Mouse (Mus musculus) intestine, embryonic 15.5 days (tissue): Measurements from ENCODE around the gene Rab7. TPM values are rescaled to one million over a fixed set of nuclear protein-coding genes. Genes with fewer than 3 reads are reported as not detected.
A peak's percentile ranks its signal among the peaks of the same experiment; 100 is the strongest.

Source experiments
- ATAC-seq: fragments of 200-750 bp; cut with Nextera tagmentation; 2 replicates; pipeline ENCODE4 v1.8.0; 2017; ENCODE audit warnings: moderate TSS enrichment, moderate library complexity
- H3K27ac ChIP-seq: fragments of 300-500 bp; sonication (generic); 2 replicates; pipeline ENCODE4 v1.5.1; 2015; ENCODE audit warnings: mild to moderate bottlenecking, inconsistent platforms
- H3K27me3 ChIP-seq: fragments of 300-500 bp; sonication (generic); replicated peaks from 2 replicates; pipeline ENCODE4 v1.6.1; 2015; ENCODE audit warnings: inconsistent platforms
- H3K36me3 ChIP-seq: fragments of 300-500 bp; sonication (generic); 2 replicates; pipeline ENCODE4 v1.6.1; 2015; ENCODE audit warnings: inconsistent platforms
- H3K4me1 ChIP-seq: fragments of 300-500 bp; sonication (generic); replicated peaks from 2 replicates; pipeline ENCODE4 v1.6.1; 2015; ENCODE audit warnings: inconsistent platforms
- H3K4me2 ChIP-seq: fragments of 300-500 bp; sonication (generic); replicated peaks from 2 replicates; pipeline ENCODE4 v1.6.1; 2015; ENCODE audit warnings: mild to moderate bottlenecking, inconsistent platforms
- H3K4me3 ChIP-seq: fragments of 300-500 bp; sonication (generic); replicated peaks from 2 replicates; pipeline ENCODE4 v1.5.1; 2015; ENCODE audit warnings: inconsistent platforms
- H3K9ac ChIP-seq: fragments of 300-500 bp; sonication (generic); 2 replicates; pipeline ENCODE4 v1.6.1; 2015; ENCODE audit warnings: inconsistent platforms
- H3K9me3 ChIP-seq: fragments of 300-500 bp; sonication (generic); 2 replicates; pipeline ENCODE4 v1.6.1; 2016; ENCODE audit warnings: inconsistent platforms
- WGBS: fragments of 180-500 bp; shearing (Covaris S2); methylation state at CpG from one replicate; pipeline ENCODE4 v1.1.7; 2015; 5-methylcytosine and 5-hydroxymethylcytosine counted together
- polyA plus RNA-seq: library from polyadenylated mRNA; unstranded; fragments of >200 nt; fragmentation: Nextera tagmentation; extraction: Ambion mirVana; gene quantifications from 2 replicates; pipeline ENCODE4 v1.2.1, GENCODE M21; 2015

The Rab7 gene
- 243 and 244 TPM in 2 replicates for polyA plus RNA-seq

DNA sequence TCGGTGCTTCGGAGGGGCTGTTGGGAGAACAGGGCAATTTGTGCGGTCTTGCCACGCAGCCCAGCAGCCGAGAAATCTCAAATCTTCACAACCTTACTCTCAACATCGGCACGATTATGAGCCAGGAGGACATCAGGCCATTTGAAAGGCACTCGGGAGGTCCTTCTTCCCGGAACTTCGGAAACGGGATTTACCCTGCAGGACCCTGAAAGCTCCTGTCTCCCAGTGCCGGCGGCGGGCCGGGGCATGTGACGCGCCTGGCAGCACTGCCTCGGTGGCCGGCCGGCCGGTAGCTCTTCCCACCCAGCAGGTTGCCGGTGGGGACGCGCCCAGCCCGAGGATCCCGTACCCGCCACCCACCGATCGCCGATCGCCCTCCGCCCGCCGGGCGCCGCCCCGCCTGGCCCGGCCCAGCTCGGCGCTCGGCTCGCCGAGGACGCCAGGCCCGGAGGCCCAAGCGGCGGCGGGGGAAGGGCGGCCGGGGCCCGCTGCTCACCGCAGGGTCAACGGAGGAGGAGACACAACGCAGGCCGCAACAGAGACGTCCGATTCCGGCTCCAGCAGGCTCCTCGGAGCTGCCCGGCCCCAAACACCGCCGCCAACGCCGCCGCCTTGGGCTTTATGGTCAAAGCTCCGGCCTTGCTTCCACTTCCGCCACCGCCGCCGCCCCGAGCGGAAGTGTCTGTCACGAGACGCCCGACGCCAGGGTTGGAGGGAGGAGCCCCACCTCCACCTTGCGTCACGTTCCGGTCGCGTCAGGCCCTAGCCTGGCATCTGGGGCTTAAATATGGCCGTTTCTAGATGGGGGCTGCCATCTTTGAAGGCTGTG, at the start of gene Rab7:
Gene Rab7, minus strand, starts transcription at position 694 of the 829 bp plus-strand sequence.
- Histone ChIP-seq H3K4me2 (peak within 1 kb of the TSS; percentile 81), H3K27me3 (no peaks in the 10 kb centered on the region), H3K9me3 (no peaks in the 10 kb centered on the region), H3K36me3 (no peaks in the 10 kb centered on the region), H3K27ac (peak within 1 kb of the TSS; percentile 90), H3K4me3 (peak within 1 kb of the TSS; percentile 86), H3K9ac (peak within 1 kb of the TSS; percentile 90), H3K4me1 (peaks cover 19% of the 10 kb centered on the region)
- under 1% methylated on average over 62 of the region's 82 CpGs for WGBS
- ATAC-seq: peak; percentile 95

DNA sequence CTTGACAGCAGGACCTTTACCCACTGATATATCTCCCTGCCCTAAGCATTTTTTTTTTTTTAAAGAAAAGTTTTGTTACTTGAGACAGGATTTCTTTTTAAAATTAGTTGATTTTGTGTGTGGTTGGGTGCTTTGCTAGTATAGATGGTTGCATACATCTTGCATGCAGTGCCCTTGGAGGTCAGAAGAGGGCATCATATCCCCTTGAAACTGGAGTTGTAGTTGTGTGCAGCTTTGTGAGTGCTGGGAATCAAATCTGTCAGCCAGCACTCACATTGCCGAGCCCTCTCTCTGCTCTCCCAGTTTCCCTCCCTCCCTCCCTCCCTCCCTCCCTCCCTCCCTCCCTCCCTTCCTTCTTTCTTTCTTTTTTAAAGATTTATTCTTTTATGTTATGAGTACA, 43.9 kb upstream of the Rab7 start:
- H3K9ac ChIP-seq: no peak overlapping the region
- H3K4me2 ChIP-seq: no peak overlapping the region
- no peak for ATAC-seq
- H3K9me3 ChIP-seq: no peaks in the 10 kb centered on the region
- H3K27ac ChIP-seq: no peak overlapping the region
- WGBS: 80% methylated on average over 1 of the region's 1 CpGs
- H3K27me3 ChIP-seq: no peaks in the 10 kb centered on the region
- peaks cover 29% of the 10 kb centered on the region for H3K36me3 ChIP-seq
- peaks cover 14% of the 10 kb centered on the region for H3K4me1 ChIP-seq
- H3K4me3 ChIP-seq: no peak overlapping the region

DNA sequence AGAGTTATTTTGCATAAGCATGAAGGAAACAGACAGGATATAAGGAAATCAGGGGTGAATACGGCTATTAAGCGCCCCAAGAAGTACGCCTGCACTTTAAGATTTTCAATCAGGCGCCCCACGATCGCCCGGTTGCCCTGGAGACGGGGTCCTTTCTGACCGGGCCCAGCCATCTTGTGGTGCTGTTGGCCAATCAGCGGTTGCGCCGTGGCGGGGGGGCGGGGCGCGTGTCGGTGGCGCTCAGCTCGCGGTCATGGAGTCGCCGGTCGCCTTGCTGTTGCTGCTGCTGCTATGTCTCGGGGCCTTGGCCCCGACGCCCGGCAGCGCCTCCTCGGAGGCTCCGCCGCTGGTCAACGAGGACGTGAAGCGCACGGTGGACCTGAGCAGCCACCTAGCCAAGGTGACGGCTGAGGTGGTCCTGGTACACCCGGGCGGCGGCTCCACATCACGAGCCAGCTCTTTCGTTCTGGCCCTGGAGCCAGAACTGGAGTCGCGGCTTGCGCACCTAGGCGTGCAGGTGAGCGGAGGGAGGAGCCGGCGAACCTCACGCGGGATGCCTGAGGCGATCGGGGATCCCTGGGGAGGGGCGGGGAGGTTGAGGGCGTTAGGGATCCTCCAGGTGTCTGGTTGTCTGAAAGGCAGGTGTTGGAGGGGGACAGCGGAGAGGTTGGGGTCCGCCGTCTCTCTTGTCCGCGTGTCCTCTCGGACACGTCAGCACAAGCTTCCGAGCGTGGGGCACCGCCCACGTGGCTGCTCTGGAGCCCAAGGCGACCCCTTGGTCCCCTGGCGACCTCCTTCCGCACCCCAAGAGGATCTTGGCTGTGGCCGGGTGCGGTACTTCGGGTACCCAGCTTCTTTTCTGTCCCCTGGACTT, 39.4 kb upstream of the Rab7 start, which contains the start of gene Rpn1:
Gene Rpn1, plus strand, starts transcription at position 205 of the 874 bp plus-strand sequence.
- under 1% methylated on average over 71 of the region's 71 CpGs for WGBS
- Histone ChIP-seq H3K4me3 (peak within 1 kb of the TSS; percentile 100), H3K4me2 (peak within 1 kb of the TSS; percentile 74), H3K9ac (peak within 1 kb of the TSS; percentile 96), H3K4me1 (peaks cover 15% of the 10 kb centered on the region), H3K36me3 (peaks cover 3% of the 10 kb centered on the region; the same call in 1 of the 2 replicates), H3K27me3 (no peaks in the 10 kb centered on the region), H3K27ac (peak within 1 kb of the TSS; percentile 72), H3K9me3 (no peaks in the 10 kb centered on the region)
- ATAC-seq: peak; percentile 99

DNA sequence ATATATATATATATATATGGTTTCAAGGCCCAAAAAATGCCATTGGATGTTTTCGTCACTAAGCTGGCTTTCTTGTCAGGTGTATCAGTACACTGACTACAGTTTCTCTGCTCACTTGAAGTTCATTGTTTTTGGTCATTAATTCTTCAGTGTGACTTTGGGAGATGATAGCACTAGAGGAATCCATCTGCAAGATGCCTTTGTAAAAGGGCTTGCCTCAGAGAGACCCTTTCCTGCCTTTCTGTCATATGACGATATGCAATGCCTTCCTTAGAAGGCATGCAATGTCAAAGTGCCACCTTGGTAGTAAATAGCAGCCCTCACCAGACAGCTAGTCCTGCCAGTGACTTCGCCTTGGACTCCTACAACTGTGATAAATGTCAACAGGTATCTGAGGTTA, 38.6 kb upstream of the Rab7 start:
- 58% methylated on average over 3 of the region's 3 CpGs for WGBS
- Histone ChIP-seq H3K27ac (0 out of 2 replicates have a peak overlapping the region, but pooled peaks have one; percentile 72), H3K36me3 (peaks cover 3% of the 10 kb centered on the region; the same call in 1 of the 2 replicates), H3K4me1 (peaks cover 17% of the 10 kb centered on the region), H3K9ac (no peak overlapping the region), H3K27me3 (no peaks in the 10 kb centered on the region), H3K9me3 (no peaks in the 10 kb centered on the region), H3K4me3 (no peak overlapping the region), H3K4me2 (peak overlapping the region; percentile 60)
- ATAC-seq: no peak; the same call in 1 of the 2 replicates

DNA sequence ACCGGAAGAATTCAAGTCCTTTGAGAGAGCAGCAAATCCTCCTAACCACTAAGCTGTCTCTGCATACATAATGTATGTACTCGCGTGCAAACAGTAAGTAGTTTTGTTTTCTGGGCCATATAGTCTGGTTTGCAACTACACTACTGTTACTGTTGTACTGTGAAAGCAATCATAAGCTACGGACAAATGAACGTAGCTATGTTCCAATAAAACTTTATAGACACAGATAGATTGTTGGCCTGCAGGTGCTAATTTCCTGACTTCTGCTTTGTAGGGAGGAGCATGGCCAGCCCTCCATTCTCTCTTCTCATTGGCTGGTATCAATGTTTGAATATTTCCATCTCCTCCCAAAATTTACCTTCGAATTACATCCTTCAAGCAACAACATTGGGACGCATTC, 38.0 kb upstream of the Rab7 start:
- Histone ChIP-seq H3K9me3 (no peaks in the 10 kb centered on the region), H3K9ac (no peak overlapping the region)
- 84% methylated on average over 7 of the region's 7 CpGs for WGBS

DNA sequence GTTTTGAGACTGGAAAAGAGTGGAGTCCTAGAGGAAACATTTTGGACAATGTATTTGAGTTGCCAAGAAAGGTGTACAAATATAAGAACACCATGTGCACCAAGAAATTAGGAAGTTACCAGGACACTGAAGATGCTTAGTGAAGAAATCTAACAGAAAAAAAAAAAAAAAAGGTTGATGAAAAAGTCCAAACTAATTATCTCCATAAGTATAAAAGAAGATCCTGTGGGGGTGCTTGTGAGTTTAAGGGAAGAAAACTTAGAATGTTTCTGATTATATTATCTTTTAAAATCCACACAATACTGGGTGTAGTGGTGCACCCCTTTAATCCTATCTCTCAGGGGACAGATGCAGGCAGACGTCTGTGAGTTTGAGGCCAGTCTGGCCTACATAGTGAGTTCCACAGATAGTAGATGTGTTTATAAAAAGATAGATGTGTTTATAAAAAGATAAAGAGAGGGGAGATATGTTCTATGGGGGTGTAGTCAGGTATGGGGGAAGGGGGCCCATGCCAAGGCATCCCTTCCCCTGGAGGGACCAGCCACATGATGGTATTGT, 31.0 kb upstream of the Rab7 start:
- no peak for ATAC-seq
- 56% methylated on average over 1 of the region's 1 CpGs for WGBS
- 0 out of 2 replicates have a peak, but pooled peaks cover 4% of the 10 kb centered on the region for H3K4me1 ChIP-seq

More for the DNA sequence above, 38.0 kb upstream of the Rab7 start:
- Histone ChIP-seq H3K27me3 (no peaks in the 10 kb centered on the region), H3K4me3 (no peak overlapping the region), H3K27ac (no peak overlapping the region), H3K36me3 (no peaks in the 10 kb centered on the region), H3K4me2 (no peak overlapping the region), H3K4me1 (peaks cover 17% of the 10 kb centered on the region)
- no peak for ATAC-seq

DNA sequence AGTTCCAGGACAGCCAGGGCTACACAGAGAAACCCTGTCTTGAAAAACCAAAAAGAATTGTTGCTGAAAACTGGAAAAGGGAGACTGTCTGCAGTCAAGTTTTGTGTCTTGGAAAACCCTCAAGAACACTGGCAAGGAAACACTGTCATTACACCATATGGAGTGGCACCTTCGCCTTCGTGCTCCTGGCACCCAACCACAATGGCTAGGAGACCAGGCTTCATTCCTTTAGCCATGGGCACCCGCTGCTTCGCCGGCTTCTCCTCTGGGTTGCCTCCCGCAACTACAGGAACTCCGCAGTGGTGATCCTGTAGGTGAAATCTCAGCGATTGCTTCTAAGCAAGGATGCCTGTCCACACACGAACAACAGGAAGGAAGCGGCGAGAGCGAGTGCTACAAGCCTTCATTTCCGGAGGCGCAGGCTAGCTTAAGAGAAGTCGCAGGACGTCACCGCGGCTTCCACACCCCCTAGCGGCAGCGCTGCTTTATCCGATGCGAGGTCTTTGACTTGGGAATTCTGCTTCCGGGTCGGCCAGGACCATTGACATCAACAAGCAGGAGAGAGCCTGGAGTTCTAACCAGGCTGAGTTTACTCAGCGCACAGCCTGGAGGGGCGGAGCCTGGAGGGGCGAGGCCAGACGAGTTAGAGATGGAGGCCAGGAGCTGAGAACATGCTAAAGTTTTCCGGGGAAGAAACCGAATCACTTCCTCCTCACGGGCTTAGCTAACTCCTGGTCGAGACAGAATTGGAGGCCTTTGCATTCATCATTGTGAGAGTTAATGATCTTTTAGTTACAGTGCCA, 29.9 kb upstream of the Rab7 start:
- peak; percentile 97 for ATAC-seq
- WGBS: 3% methylated on average over 32 of the region's 32 CpGs
- Histone ChIP-seq H3K27ac (peak overlapping the region; percentile 78), H3K36me3 (no peaks in the 10 kb centered on the region), H3K9me3 (no peaks in the 10 kb centered on the region), H3K27me3 (no peaks in the 10 kb centered on the region), H3K4me3 (peak overlapping the region; percentile 38), H3K4me2 (peak overlapping the region; percentile 76), H3K4me1 (0 out of 2 replicates have a peak, but pooled peaks cover 4% of the 10 kb centered on the region), H3K9ac (peak overlapping the region; percentile 39)

More for the DNA sequence above, 31.0 kb upstream of the Rab7 start:
- H3K4me2 ChIP-seq: no peak overlapping the region
- H3K9ac ChIP-seq: no peak overlapping the region
- no peak overlapping the region for H3K4me3 ChIP-seq
- no peak overlapping the region for H3K27ac ChIP-seq
- H3K27me3 ChIP-seq: no peaks in the 10 kb centered on the region
- no peaks in the 10 kb centered on the region for H3K9me3 ChIP-seq
- no peaks in the 10 kb centered on the region for H3K36me3 ChIP-seq

DNA sequence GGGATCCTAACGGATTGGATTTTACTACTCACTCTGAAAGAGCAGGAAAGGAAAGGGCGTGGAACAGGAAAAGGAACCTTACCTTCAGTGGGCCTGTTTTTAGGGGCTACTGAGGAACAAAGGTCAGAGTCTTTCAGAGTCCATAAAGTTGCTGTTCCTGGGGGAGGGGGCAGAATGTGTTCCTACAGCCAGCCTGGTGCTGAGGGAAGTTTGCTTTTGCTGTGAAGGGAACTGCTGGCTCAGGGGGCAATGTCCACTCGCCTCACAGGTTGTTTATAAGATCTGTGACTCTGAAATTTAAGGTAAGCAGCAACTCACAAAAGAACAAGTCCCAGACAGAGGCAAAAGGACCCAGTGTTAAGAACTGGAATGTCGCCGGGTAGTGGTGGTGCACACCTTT, 26.1 kb upstream of the Rab7 start:
- Histone ChIP-seq H3K27me3 (no peaks in the 10 kb centered on the region), H3K9me3 (no peaks in the 10 kb centered on the region), H3K36me3 (no peaks in the 10 kb centered on the region), H3K4me1 (no peaks in the 10 kb centered on the region), H3K9ac (no peak overlapping the region), H3K4me2 (no peak overlapping the region), H3K4me3 (no peak overlapping the region), H3K27ac (peak overlapping the region; percentile 34)
- WGBS: 51% methylated on average over 5 of the region's 5 CpGs
- peak; percentile 71 for ATAC-seq

DNA sequence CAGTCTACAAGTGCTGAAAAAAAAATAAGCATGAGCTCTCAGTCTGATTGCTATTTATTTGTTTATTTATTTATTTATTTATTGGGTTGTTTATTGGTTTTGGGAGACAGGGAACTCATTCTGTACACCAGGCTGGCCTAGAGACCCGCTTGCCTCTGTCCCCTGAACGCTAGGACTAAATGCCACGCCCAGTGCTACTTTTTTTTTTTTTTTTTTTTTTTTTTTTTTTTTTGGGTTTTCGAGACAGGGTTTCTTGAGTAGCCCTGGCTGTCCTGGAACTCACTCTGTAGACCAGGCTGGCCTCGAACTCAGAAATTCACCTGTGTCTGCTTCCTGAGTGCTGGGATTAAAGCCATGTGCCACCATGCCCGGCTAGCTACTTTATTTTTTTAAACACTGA, 25.4 kb upstream of the Rab7 start:
- no peaks in the 10 kb centered on the region for H3K9me3 ChIP-seq
- H3K4me2 ChIP-seq: no peak overlapping the region
- H3K4me3 ChIP-seq: no peak overlapping the region
- no peaks in the 10 kb centered on the region for H3K27me3 ChIP-seq
- H3K36me3 ChIP-seq: no peaks in the 10 kb centered on the region
- ATAC-seq: no peak
- 73% methylated on average over 6 of the region's 6 CpGs for WGBS
- no peaks in the 10 kb centered on the region for H3K4me1 ChIP-seq
- H3K27ac ChIP-seq: no peak overlapping the region
- H3K9ac ChIP-seq: no peak overlapping the region

DNA sequence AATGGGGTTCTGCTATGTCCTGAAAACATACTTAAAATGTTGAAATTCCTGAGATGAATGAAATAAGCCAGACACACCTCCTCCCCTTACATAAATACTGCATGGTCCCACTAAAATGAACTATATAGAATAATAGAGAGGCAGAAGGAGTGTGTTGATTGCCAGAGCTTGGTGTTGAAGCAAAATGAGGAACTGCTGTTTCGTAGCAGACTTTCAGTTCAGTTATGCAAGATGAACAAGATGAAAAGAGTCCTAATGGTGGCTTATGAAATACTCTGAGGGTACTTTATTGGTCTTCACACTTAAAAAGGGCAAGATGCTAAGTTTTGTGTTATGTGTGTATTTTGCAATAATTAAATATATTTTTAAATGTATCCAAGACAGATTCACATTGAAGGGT, 23.7 kb upstream of the Rab7 start:
- ATAC-seq: no peak
- Histone ChIP-seq H3K4me1 (no peaks in the 10 kb centered on the region), H3K4me3 (no peak overlapping the region), H3K27me3 (no peaks in the 10 kb centered on the region), H3K9me3 (no peaks in the 10 kb centered on the region), H3K4me2 (no peak overlapping the region), H3K36me3 (no peaks in the 10 kb centered on the region), H3K9ac (no peak overlapping the region), H3K27ac (no peak overlapping the region)
- 71% methylated on average over 1 of the region's 1 CpGs for WGBS

DNA sequence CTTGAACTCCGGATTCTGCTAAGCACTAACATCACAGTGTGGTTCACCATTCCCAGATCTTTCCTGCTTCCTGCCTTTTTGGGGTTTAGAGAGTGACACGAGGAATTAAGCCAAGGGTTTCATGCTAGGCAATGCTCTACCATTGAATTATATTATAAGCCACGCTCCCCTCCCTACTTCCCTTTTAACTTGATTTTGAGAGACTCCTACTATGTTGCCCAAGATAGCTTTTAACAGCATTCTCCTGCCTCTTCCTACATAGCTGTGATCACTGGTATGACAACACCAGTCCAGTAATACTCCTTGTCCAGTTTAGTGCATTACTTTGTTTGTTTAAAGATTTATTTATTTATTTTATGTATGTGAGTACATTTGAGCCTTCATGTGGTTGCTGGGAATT, 22.7 kb upstream of the Rab7 start:
- Histone ChIP-seq H3K9me3 (no peaks in the 10 kb centered on the region), H3K27me3 (no peaks in the 10 kb centered on the region), H3K4me3 (no peak overlapping the region), H3K4me1 (no peaks in the 10 kb centered on the region), H3K9ac (no peak overlapping the region), H3K4me2 (no peak overlapping the region), H3K36me3 (no peaks in the 10 kb centered on the region), H3K27ac (no peak overlapping the region)
- 69% methylated on average over 3 of the region's 3 CpGs for WGBS
- no peak for ATAC-seq
